Mouse (Mus musculus) heart, adult 11 months (tissue): ENCODE data around the gene St6galnac3.
A peak's percentile ranks its signal among the peaks of the same experiment; 100 is the strongest.

Experiments
- DNase-seq: peaks from one replicate; pipeline ENCODE4 v3.0.0; 2022

Gene St6galnac3

GRCm38 (mm10) chr3:153190742-153191141, 534.2 kb downstream of the St6galnac3 start:
- no peak for DNase-seq

DNA sequence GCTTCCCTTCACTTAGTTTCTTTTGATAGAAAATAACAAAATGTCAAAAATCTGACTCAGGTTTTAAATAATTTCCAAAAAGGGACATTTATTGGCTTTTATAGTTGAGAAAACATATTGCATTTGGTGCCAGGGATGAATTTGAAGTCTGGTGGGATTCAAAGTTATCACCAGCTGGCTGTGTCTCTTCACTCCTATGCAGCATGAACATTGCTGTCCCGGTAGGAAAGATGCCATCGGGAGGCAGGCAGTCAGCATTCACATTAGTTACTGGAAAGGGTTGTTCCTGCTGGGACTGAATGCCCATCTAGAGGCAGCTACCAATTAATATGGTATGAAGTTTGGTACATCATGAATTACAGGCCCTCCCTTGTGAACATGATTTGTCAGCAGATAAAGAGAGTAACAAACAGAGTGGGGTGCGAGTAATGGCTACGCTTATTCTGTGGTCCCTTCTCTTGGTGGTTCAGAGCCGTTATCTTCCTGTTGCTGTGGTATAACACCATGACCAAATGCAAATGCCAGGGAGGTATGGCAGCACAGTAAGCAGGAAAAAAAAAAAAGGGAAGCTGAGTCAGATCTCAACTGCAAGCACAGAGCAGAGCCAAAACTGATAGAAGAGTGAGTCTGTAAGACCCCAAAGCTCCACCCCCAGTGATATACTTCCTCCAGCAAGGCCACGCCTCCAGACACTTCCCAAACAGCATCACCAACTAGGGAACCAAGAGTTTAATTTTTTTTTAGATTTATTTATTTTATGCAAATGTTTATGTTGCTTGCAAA, 535.1 kb downstream of the St6galnac3 start:
- DNase-seq: peak; percentile 52

DNA sequence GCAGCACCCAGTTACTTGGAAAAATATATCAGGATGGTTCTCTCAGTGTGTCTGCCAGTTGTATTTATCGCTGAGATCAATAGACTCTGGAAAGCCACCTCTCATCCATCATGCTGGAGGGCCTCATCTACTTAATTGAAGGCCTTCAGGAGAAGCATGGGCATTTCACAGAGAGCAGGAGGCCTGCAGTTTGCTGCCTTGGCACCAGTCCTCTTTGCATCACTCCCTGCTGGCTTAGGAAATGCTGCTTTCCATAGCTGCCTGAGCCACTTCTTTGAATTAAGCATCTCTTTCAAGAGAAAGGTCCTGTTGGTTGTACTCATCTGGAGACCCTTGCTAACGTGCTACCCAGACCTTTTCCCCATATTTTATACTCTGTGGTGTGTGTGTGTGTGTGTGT, 536.8 kb downstream of the St6galnac3 start:
- DNase-seq: peak; percentile 40

- DNase-seq: peak; percentile 5
These were observed 539.9 kb downstream of the St6galnac3 start for GRCm38 (mm10) chr3:153185117-153185516.

DNA sequence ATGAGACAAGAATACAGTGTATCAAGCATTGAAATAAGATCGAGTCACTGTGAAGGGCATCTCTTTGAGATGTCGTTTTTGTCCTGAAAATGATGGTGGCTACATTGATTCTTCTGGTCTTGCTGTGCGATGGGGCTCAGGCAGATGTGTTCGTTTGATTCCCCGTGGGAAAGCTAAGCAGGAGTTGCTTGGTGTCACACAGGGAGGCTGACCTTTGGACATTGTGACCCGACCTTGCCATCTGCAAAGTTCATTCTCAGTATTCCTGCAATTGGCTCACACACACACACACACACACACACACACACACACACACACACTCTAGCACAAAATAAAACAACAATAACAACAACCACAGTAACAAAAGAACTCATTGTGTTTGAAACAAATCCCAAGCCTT, 543.7 kb downstream of the St6galnac3 start:
- no peak for DNase-seq

- no peak for DNase-seq
These were observed 548.2 kb downstream of the St6galnac3 start for GRCm38 (mm10) chr3:153176749-153177148.

DNA sequence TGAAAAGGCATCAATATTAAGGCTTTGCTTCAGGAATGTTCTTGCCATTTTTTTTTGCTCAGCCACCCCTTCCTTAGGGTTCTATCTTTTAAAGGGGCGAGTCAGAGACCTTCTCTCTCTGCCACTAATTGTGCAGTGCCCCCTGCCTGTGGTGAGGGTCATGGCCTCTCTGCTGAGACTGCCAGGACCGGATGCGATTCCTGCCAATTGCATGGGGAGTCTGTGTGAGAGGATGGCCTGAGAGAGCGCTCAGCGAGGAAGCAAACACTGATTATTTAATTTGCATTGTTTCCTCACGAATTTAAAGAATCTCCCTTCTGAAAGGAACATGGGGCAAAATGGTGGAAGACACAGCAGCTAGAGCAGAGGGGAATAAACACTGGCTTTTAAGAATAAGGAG, 548.6 kb downstream of the St6galnac3 start:
- peak; percentile 44 for DNase-seq

- peak; percentile 42 for DNase-seq
These were observed 550.5 kb downstream of the St6galnac3 start for GRCm38 (mm10) chr3:153174336-153175033.

DNA sequence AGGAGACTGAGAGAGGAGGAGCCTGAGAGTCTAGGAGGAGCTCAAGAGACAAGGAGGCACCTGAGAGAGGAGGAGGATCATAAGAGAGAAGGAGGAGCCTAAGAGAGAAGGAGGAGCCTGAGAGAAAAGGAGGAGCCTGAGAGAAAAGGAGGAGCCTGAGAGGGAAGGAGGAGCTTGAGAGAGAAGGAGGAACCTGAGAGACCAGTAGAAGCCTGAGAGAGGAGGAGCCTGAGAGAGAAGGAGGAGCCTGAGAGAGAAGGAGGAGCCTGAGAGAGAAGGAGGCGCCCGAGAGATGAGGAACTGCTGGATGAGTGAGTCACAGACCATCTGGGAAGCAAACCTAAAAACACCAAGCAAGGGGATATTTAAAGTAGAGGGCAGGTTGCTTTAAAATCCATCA, 551.4 kb downstream of the St6galnac3 start:
- DNase-seq: peak; percentile 58

GRCm38 (mm10) chr3:153170146-153170545, 554.8 kb downstream of the St6galnac3 start:
- peak; percentile 62 for DNase-seq

GRCm38 (mm10) chr3:153169744-153170143, 555.2 kb downstream of the St6galnac3 start:
- DNase-seq: peak; percentile 53

- peak; percentile 74 for DNase-seq
These were observed 563.3 kb downstream of the St6galnac3 start for GRCm38 (mm10) chr3:153161676-153162075.

GRCm38 (mm10) chr3:153160683-153161082, 564.3 kb downstream of the St6galnac3 start:
- DNase-seq: peak; percentile 15

- DNase-seq: peak; percentile 90
These were observed 576.1 kb downstream of the St6galnac3 start for GRCm38 (mm10) chr3:153148887-153149286.
